Mouse (Mus musculus) stomach, embryonic 16.5 days (tissue): ENCODE data around the gene Pecr. TPM values are rescaled to one million over a fixed set of nuclear protein-coding genes. Genes with fewer than 3 reads are reported as not detected.
A peak's percentile ranks its signal among the peaks of the same experiment; 100 is the strongest.

ENCODE experiments used
- ATAC-seq: fragments of 200-750 bp; cut with Nextera tagmentation; 2 replicates; pipeline ENCODE4 v1.8.0; 2017; ENCODE audit warnings: moderate number of reproducible peaks, moderate TSS enrichment; ENCODE audit not compliant: insufficient read depth, low FRiP score
- H3K27ac ChIP-seq: fragments of 300-500 bp; sonication (generic); 2 replicates; pipeline ENCODE4 v1.5.1; 2014; ENCODE audit warnings: low read length
- H3K27me3 ChIP-seq: fragments of 300-500 bp; sonication (generic); 2 replicates; pipeline ENCODE4 v1.6.1; 2014; ENCODE audit warnings: low read length, control low read depth, mixed read lengths; ENCODE audit not compliant: control insufficient read depth, insufficient read depth
- H3K36me3 ChIP-seq: fragments of 300-500 bp; sonication (generic); 2 replicates; pipeline ENCODE4 v1.6.1; 2014; ENCODE audit warnings: low read length; ENCODE audit not compliant: control insufficient read depth, insufficient read depth
- H3K4me1 ChIP-seq: fragments of 300-500 bp; sonication (generic); 2 replicates; pipeline ENCODE4 v1.6.1; 2014; ENCODE audit warnings: low read length, control low read depth, mixed read lengths; ENCODE audit not compliant: control insufficient read depth, insufficient read depth
- H3K4me2 ChIP-seq: fragments of 300-500 bp; sonication (generic); 2 replicates; pipeline ENCODE4 v1.6.1; 2014; ENCODE audit warnings: low read depth, low read length, mixed read lengths
- H3K4me3 ChIP-seq: fragments of 300-500 bp; sonication (generic); replicated peaks from 2 replicates; pipeline ENCODE4 v1.5.1; 2014; ENCODE audit warnings: mild to moderate bottlenecking, low read length
- H3K9ac ChIP-seq: fragments of 300-500 bp; sonication (generic); 2 replicates; pipeline ENCODE4 v1.6.1; 2014; ENCODE audit warnings: low read length
- H3K9me3 ChIP-seq: fragments of 300-500 bp; sonication (generic); replicated peaks from 2 replicates; pipeline ENCODE4 v1.6.1; 2016; ENCODE audit warnings: low read length, control low read depth; ENCODE audit not compliant: control insufficient read depth
- WGBS: fragments of 180-500 bp; shearing (Covaris S2); extraction: QIAGEN DNeasy Blood & Tissue Kit; methylation state at CpG from one replicate; pipeline ENCODE4 v1.1.7; 2014; 5-methylcytosine and 5-hydroxymethylcytosine counted together
- polyA plus RNA-seq: library from polyadenylated mRNA; unstranded; fragments of >200 nt; fragmentation: Nextera tagmentation; extraction: Ambion mirVana; gene quantifications from 2 replicates; pipeline ENCODE4 v1.2.1, GENCODE M21; 2015

Gene Pecr
- polyA plus RNA-seq, 1 experiment from 2014 or later, result 52.0 TPM

- Histone ChIP-seq H3K9me3 (no peaks in the 10 kb centered on the region), H3K36me3 (no peaks in the 10 kb centered on the region), H3K9ac (no peak overlapping the region), H3K4me3 (no peak overlapping the region), H3K27me3 (no peaks in the 10 kb centered on the region), H3K4me1 (no peaks in the 10 kb centered on the region), H3K27ac (no peak overlapping the region), H3K4me2 (no peak overlapping the region)
- 61% methylated on average over 4 of the region's 4 CpGs for WGBS
- ATAC-seq, result no peak
Observed at GRCm38 (mm10) chr1:72215174-72215573, 68.9 kb downstream of the Pecr start.

GRCm38 (mm10) chr1:72214470-72214961, 69.6 kb downstream of the Pecr start:
- ATAC-seq, result no peak
- H3K36me3 ChIP-seq, result no peaks in the 10 kb centered on the region
- WGBS, result 70% methylated on average over 7 of the region's 7 CpGs

GRCm38 (mm10) chr1:72213954-72214353, 70.2 kb downstream of the Pecr start:
- H3K4me2 ChIP-seq, result no peak overlapping the region
- H3K36me3 ChIP-seq, result no peaks in the 10 kb centered on the region
- H3K9me3 ChIP-seq, result no peaks in the 10 kb centered on the region
- no peak for ATAC-seq
- H3K4me3 ChIP-seq, result no peak overlapping the region
- no peaks in the 10 kb centered on the region for H3K4me1 ChIP-seq
- H3K9ac ChIP-seq, result no peak overlapping the region
- H3K27ac ChIP-seq, result no peak overlapping the region
- 85% methylated on average over 3 of the region's 3 CpGs for WGBS
- no peaks in the 10 kb centered on the region for H3K27me3 ChIP-seq

More at GRCm38 (mm10) chr1:72214470-72214961, 69.6 kb downstream of the Pecr start:
- Histone ChIP-seq H3K27ac (no peak overlapping the region), H3K4me2 (no peak overlapping the region), H3K4me3 (no peak overlapping the region), H3K9me3 (no peaks in the 10 kb centered on the region), H3K4me1 (no peaks in the 10 kb centered on the region), H3K27me3 (no peaks in the 10 kb centered on the region), H3K9ac (no peak overlapping the region)

- H3K36me3 ChIP-seq, result no peaks in the 10 kb centered on the region
- H3K4me2 ChIP-seq, result peak within 1 kb of the TSS; percentile 97
- H3K9me3 ChIP-seq, result no peaks in the 10 kb centered on the region
- ATAC-seq, result peak; percentile 83
- H3K27ac ChIP-seq, result no peak within 1 kb of the TSS; the same call in 1 of the 2 replicates
- peak within 1 kb of the TSS; percentile 84 for H3K9ac ChIP-seq
- H3K4me1 ChIP-seq, result no peaks in the 10 kb centered on the region
- WGBS, result under 1% methylated on average over 73 of the region's 89 CpGs
- H3K27me3 ChIP-seq, result no peaks in the 10 kb centered on the region
- peak within 1 kb of the TSS; percentile 57 for H3K4me3 ChIP-seq
Observed at GRCm38 (mm10) chr1:72211701-72212699, 72.1 kb downstream of the Pecr start, which contains the start of gene Mreg. TSS of gene Mreg (minus strand) at chr1:72212307.

- no peaks in the 10 kb centered on the region for H3K4me1 ChIP-seq
- H3K36me3 ChIP-seq, result no peaks in the 10 kb centered on the region
- no peak for ATAC-seq
- H3K4me3 ChIP-seq, result peak overlapping the region; percentile 57
- 18% methylated on average over 17 of the region's 17 CpGs for WGBS
- H3K9ac ChIP-seq, result peak overlapping the region; percentile 84
- no peaks in the 10 kb centered on the region for H3K9me3 ChIP-seq
- no peaks in the 10 kb centered on the region for H3K27me3 ChIP-seq
- peak overlapping the region; percentile 97 for H3K4me2 ChIP-seq
- H3K27ac ChIP-seq, result no peak overlapping the region
Observed at GRCm38 (mm10) chr1:72210803-72211679, 73.1 kb downstream of the Pecr start.

Other genes with a start within 250 kb of the Pecr start
- gene Mreg, start 72.0 kb downstream of the Pecr start, polyA plus RNA-seq, result 12.4 and 14.4 TPM in 2 replicates
- gene Tmem169, start 55 bp upstream of the Pecr start, polyA plus RNA-seq, result 2.2 and 2.6 TPM in 2 replicates
- 35.0 and 37.5 TPM in 2 replicates for gene Xrcc5, start 23.1 kb upstream of the Pecr start, polyA plus RNA-seq